Mouse (Mus musculus) forebrain, embryonic 11.5 days (tissue): Measurements from ENCODE around the gene Rassf5. TPM values are rescaled to one million over a fixed set of nuclear protein-coding genes. Genes with fewer than 3 reads are reported as not detected.

ENCODE experiments used
- ATAC-seq: fragments of 200-750 bp; cut with Nextera tagmentation; replicated peaks from 2 replicates; pipeline ENCODE4 v1.8.0; 2017; ENCODE audit warnings: moderate TSS enrichment; ENCODE audit not compliant: low FRiP score
- DNase-seq: peaks from one replicate; pipeline ENCODE4 v3.0.0-alpha.2; 2017; ENCODE audit warnings: low spot score
- H3K27ac ChIP-seq: fragments of 300-500 bp; sonication (generic); 2 replicates; pipeline ENCODE4 v1.5.1; 2014; ENCODE audit warnings: low read depth, low read length
- H3K27me3 ChIP-seq: fragments of 300-500 bp; sonication (generic); 2 replicates; pipeline ENCODE4 v1.6.1; 2014; ENCODE audit warnings: mild to moderate bottlenecking, low read length, mixed read lengths; ENCODE audit not compliant: control insufficient read depth, insufficient read depth
- H3K36me3 ChIP-seq: fragments of 300-500 bp; sonication (generic); 2 replicates; pipeline ENCODE4 v1.6.1; 2014; ENCODE audit warnings: mild to moderate bottlenecking, low read length, moderate library complexity, mixed read lengths; ENCODE audit not compliant: control insufficient read depth, insufficient read depth
- H3K4me1 ChIP-seq: fragments of 300-500 bp; sonication (generic); replicated peaks from 2 replicates; pipeline ENCODE4 v1.6.1; 2014; ENCODE audit warnings: low read length, mixed read lengths; ENCODE audit not compliant: control insufficient read depth, insufficient read depth
- H3K4me2 ChIP-seq: fragments of 300-500 bp; sonication (generic); 2 replicates; pipeline ENCODE4 v1.6.1; 2014; ENCODE audit warnings: low read depth, mild to moderate bottlenecking, low read length, moderate library complexity, mixed read lengths; ENCODE audit not compliant: severe bottlenecking
- H3K4me3 ChIP-seq: fragments of 300-500 bp; sonication (generic); 2 replicates; pipeline ENCODE4 v1.5.1; 2014; ENCODE audit warnings: low read depth, low read length
- H3K9ac ChIP-seq: fragments of 300-500 bp; sonication (generic); 2 replicates; pipeline ENCODE4 v1.6.1; 2014; ENCODE audit warnings: low read length
- H3K9me3 ChIP-seq: fragments of 300-500 bp; sonication (generic); 2 replicates; pipeline ENCODE4 v1.6.1; 2016; ENCODE audit warnings: low read length, mixed read lengths; ENCODE audit not compliant: control insufficient read depth
- WGBS: fragments of 180-500 bp; shearing (Covaris S2); extraction: QIAGEN DNeasy Blood & Tissue Kit; methylation state at CpG from one replicate; pipeline ENCODE4 v1.1.7; 2014; 5-methylcytosine and 5-hydroxymethylcytosine counted together
- polyA plus RNA-seq: library from polyadenylated mRNA; unstranded; fragments of >200 nt; fragmentation: Nextera tagmentation; extraction: Ambion mirVana; gene quantifications from 2 replicates; pipeline ENCODE4 v1.2.1, GENCODE M21; 2014

Rassf5 gene
- polyA plus RNA-seq, 1 experiment from 2014 or later = 0.95 TPM

DNA sequence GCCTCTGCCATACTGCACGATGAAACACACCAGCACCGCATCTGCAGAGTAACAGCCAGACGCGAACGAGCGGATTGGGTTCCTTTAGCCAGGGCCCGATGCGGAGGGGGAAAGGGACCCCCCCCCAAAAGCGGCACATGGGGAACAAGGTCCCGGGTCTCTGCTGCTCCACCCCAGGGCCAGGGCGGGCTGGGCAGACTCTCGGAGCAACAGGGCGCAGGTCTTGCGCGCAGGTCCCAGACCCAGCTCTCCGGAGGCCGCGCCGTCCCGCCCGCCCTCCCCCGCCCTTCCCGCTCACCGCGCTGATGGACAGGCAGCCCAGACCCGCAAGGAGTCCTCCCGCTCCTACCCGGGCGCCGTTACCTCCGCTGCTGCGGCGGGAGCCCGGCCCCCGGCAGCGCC, 107.3 kb downstream of the Rassf5 start:
- H3K4me2 ChIP-seq = peak overlapping the region; percentile 74
- peak overlapping the region; percentile 80 for H3K27ac ChIP-seq
- H3K4me3 ChIP-seq = peak overlapping the region; percentile 77
- H3K9ac ChIP-seq = peak overlapping the region; percentile 85
- peak; percentile 90 for ATAC-seq
- H3K4me1 ChIP-seq = peaks cover 17% of the 10 kb centered on the region
- H3K9me3 ChIP-seq = no peaks in the 10 kb centered on the region
- 0% methylated on average over 35 of the region's 36 CpGs for WGBS
- H3K36me3 ChIP-seq = no peaks in the 10 kb centered on the region
- no peaks in the 10 kb centered on the region for H3K27me3 ChIP-seq
- DNase-seq = no peak

- DNase-seq = peak; percentile 39
- WGBS = 10% methylated on average over 5 of the region's 5 CpGs
These were observed 107.9 kb downstream of the Rassf5 start for GRCm38 (mm10) chr1:131137111-131137510.

DNA sequence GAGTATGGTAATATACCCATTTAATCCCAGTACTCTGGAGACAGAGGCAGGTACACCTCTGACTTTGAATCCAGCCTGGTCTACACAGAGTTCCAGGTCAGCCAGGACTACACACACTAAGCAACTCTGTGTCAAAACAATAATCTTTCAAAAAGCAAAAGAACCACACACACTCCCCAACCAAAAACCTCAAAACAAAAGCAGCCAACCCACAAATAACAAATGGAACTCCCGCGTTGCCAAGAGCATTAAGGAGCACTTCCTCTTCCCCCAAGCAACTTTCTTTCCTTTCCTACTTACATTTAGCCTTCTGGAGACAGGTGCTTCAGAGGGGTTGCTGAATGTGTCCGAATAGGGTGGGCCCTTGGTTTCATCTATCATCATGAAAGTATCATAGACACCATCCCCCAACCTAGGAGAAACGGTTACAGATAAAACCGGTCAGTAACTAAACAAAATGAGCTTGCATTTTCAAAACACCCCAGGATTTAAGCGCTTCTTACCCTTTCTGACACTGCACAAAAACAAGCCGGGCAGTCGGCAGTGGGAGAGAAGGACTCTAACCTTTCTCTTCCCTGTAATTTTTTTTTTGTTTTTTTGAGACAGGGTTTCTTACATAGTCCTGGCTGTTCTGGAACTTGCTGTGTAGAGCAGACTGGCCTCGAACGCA, 109.0 kb downstream of the Rassf5 start:
- no peaks in the 10 kb centered on the region for H3K27me3 ChIP-seq
- WGBS = 85% methylated on average over 10 of the region's 10 CpGs
- H3K4me3 ChIP-seq = no peak overlapping the region
- peak overlapping the region; percentile 74; the same call in 1 of the 2 replicates for H3K4me2 ChIP-seq
- DNase-seq (peak; percentile 19), ATAC-seq (no peak)
- no peaks in the 10 kb centered on the region for H3K9me3 ChIP-seq
- H3K4me1 ChIP-seq = peaks cover 17% of the 10 kb centered on the region
- no peak overlapping the region for H3K9ac ChIP-seq
- no peaks in the 10 kb centered on the region for H3K36me3 ChIP-seq
- no peak overlapping the region for H3K27ac ChIP-seq

More at GRCm38 (mm10) chr1:131137111-131137510, 107.9 kb downstream of the Rassf5 start:
- no peak for ATAC-seq
- peak overlapping the region; percentile 77 for H3K4me3 ChIP-seq
- H3K9me3 ChIP-seq = no peaks in the 10 kb centered on the region
- no peak overlapping the region for H3K27ac ChIP-seq
- H3K4me1 ChIP-seq = peaks cover 17% of the 10 kb centered on the region
- H3K4me2 ChIP-seq = peak overlapping the region; percentile 74
- H3K9ac ChIP-seq = peak overlapping the region; percentile 50
- no peaks in the 10 kb centered on the region for H3K36me3 ChIP-seq
- no peaks in the 10 kb centered on the region for H3K27me3 ChIP-seq

DNA sequence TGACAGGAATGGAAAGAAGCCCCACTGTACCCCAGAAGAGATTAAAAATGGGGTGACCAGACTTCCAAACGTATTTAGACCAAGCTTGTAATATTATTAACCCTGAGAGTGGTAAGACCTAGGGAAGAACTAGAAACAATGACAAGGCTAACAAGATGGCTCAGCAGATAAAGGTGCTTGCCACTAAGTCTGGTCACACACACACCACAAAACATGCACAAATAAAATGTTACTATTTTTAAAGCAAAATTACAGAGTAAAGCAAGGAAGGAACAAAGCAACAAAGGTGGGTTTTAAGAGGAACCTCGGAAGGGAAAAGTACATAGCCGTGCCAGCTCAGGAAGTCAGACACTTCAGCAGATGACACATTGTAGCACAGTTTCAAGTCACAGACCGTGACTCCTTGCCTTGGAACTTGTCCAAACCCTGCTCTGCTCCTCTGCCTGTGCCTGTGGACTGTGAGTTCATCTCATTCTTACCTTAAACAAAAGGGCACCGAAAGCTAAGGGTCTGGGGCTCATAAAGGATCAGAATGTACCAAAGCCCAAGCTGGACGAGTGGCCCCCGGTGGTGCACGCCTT, 110.0 kb downstream of the Rassf5 start:
- H3K9me3 ChIP-seq = no peaks in the 10 kb centered on the region
- no peak overlapping the region for H3K9ac ChIP-seq
- H3K27me3 ChIP-seq = no peaks in the 10 kb centered on the region
- peak overlapping the region; percentile 33; the same call in 1 of the 2 replicates for H3K27ac ChIP-seq
- no peak for DNase-seq
- H3K4me1 ChIP-seq = peaks cover 17% of the 10 kb centered on the region
- no peak overlapping the region for H3K4me3 ChIP-seq
- peak overlapping the region; percentile 1; the same call in 1 of the 2 replicates for H3K4me2 ChIP-seq
- H3K36me3 ChIP-seq = no peaks in the 10 kb centered on the region; the same call in 1 of the 2 replicates
- WGBS = 65% methylated on average over 8 of the region's 8 CpGs
- no peak for ATAC-seq

DNA sequence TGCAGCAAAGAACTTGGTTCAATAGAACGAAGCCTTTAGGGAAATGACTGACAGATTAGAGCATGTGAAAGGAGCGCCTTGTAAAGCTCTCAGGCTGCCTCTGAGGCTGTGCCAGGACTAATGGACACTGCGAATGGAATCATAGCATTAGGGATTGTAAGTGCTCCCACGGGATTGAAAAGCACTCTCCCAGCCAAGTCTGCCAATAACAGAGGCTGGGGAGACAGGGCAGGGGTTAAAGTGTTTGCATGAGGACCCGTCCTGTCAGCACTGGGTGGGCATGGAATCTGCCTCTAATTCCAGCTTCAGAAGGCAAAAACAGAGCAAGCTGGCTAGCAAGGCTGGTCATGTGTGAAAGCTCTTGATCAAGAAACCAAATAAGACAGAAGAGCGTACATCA, 110.8 kb downstream of the Rassf5 start:
- H3K27me3 ChIP-seq = no peaks in the 10 kb centered on the region
- no peak overlapping the region for H3K9ac ChIP-seq
- peak overlapping the region; percentile 33; the same call in 1 of the 2 replicates for H3K27ac ChIP-seq
- H3K36me3 ChIP-seq = peaks cover 7% of the 10 kb centered on the region
- 30% methylated on average over 6 of the region's 6 CpGs for WGBS
- no peaks in the 10 kb centered on the region for H3K9me3 ChIP-seq
- H3K4me2 ChIP-seq = no peak overlapping the region; the same call in 1 of the 2 replicates
- ATAC-seq (0 out of 2 replicates have a peak, but pooled peaks have one; percentile 9), DNase-seq (peak; percentile 59)
- H3K4me3 ChIP-seq = no peak overlapping the region
- peaks cover 17% of the 10 kb centered on the region for H3K4me1 ChIP-seq

Other genes starting within 250 kb of the Rassf5 start
- gene Il10, start 225.4 kb downstream of the Rassf5 start, polyA plus RNA-seq = not detected in 2 replicates
- gene Mapkapk2, start 147.4 kb downstream of the Rassf5 start, polyA plus RNA-seq = 52.3 and 57.8 TPM in 2 replicates
- 17.1 and 20.8 TPM in 2 replicates for gene Dyrk3, start 106.9 kb downstream of the Rassf5 start, polyA plus RNA-seq
- 61.8 and 68.5 TPM in 2 replicates for gene Eif2d, start 92.1 kb downstream of the Rassf5 start, polyA plus RNA-seq
- 0.55 and 0.83 TPM in 2 replicates for gene Ikbke, start 34.3 kb upstream of the Rassf5 start, polyA plus RNA-seq